Mouse (Mus musculus): Measurements from ENCODE around the gene Ubap2.

Ubap2 gene

DNA sequence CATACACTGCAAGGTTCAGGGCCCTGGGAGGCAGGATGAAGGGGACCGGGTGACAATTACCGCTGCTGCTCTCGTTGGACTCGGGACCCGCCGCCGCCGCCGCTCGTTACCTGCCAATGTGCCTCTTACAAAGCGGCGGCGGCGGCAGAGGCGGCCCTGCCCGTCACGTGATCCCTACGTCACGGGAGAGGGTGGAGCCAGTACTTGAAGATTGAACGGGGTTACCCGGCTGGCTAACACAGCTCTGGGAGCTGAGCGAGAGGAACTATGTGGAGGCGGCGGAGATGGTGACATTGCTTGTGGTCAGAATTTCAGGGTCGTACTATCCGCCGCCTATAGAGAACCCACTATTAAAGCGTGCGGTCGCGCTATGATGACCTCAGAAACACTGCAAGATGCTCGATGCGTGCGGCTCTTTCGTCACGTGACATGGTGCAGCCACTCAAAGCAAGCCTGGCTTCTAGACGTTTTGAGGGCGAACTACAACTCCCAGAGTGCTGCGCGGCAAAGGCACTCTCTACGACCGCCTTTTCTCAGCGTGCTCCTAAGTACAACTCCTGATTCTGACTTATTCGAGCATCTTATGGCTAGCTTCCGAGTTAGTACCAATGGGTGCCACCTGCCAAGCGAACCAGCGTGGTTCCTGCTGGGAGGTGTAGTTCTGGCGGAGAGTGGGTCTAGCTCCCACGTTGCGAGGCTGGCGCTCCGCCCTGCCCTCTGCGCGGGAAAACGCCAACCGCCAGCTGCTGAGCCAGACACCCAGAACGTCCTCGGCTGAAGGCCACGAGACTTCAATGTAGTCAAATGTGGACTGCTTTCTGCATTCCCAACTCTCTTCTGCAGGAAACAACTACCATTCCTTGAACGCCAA lies at the start of gene Ubap2:
TSS of gene Ubap2 (minus strand) at position 165 of the 871 bp plus-strand sequence.
- in situ Hi-C loops (cut with MboI), result no loop called here

- in situ Hi-C loops (cut with MboI), result no loop called here
These were observed 46.0 kb upstream of the Ubap2 start for GRCm38 (mm10) chr4:41320971-41321370.

GRCm38 (mm10) chr4:41318267-41318666 lies 43.3 kb upstream of the Ubap2 start:
- in situ Hi-C loops (cut with MboI), result no loop called here

- in situ Hi-C loops (cut with MboI), result no loop called here
These were observed 40.2 kb upstream of the Ubap2 start for GRCm38 (mm10) chr4:41315173-41315572.

GRCm38 (mm10) chr4:41314141-41315129 lies 39.5 kb upstream of the Ubap2 start, which contains the start of gene Dcaf12:
Gene Dcaf12, minus strand, starts transcription at chr4:41314889.
- in situ Hi-C loops (cut with MboI), result no loop called here

DNA sequence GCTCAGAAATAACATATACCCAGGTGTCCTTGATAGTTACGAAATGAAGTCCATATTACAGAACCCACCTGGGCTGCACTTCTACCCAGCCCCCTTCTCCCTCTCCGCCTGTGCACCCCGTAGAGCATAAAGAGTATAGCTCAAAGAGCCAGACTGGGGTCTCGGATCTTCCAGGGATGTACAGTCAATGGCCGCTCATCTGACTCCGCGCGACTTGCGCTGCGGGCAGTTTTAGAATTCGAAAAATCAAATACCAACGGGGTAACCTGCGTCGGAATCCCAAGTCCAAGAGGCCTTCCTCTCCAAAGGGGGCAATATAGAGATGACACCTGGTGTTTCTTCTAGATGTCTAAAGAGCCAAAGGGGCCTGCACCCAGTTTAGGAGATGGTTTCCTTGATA lies 38.8 kb upstream of the Ubap2 start:
- in situ Hi-C loops (cut with MboI), result no loop called here

DNA sequence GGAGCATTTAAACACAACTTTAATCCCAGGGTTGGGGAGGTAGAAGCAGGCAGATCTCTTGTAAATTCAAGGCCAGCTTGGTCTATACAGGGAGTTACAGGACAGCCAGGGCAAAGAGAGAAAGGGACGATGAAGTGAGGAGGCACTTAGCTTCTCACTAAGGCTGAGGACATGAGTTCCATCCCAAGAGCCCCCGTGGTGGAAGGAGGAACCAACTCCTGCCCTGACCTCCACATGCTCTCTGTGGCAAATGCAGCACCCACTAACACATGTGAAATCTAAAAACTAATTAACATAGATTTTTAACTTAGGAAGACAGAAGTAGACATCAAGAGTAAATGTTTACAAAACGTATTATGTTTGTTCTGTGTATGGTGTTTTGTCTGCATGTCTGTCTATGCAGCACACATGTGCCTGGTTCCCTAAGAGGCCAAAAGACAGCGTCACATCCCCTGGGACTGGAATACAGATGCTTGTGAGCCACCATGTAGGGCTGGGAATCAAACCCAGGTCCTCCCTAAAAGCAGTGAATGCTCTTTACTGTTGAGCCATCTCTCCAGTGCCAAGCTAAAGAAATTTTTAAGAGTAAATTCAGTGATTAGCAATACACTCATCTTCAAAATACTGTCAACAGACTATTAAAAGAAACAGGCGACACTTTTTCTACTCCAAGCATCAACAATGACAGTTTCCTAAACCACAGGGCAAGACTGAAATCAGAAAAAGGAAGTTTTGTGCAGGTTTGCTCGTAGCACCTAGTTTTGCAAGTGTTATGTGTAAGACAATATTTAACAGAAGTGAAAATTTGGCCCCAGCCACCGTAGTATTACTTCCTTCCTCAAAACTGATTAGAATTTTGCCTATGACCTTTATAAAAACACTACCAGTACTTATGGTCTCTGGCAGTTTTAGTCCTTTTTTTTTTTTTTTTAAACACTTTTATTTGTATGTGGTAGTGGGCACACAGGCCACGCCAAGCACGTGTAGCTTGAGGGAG lies 35.9 kb upstream of the Ubap2 start:
- in situ Hi-C loops (cut with MboI), result no loop called here

DNA sequence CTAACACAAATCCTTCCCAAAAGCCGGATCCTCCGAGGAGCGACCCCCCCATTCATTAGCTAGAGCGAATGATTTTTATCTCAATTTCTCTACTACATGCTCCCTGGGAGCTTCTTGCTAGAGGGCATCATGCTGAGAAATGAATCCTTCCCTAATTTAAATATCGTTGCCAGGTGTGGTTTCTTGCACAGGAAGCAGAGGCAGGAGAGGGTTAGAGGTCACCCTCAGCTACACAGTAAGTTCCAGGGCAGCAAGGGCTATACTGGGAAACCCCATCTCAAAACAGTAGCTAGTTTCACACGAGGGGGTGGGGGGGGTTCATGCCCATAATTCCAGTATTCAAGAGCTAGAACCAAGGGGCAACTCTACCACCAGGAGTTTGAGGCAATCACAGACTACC lies 32.5 kb upstream of the Ubap2 start:
- in situ Hi-C loops (cut with MboI), result no loop called here

DNA sequence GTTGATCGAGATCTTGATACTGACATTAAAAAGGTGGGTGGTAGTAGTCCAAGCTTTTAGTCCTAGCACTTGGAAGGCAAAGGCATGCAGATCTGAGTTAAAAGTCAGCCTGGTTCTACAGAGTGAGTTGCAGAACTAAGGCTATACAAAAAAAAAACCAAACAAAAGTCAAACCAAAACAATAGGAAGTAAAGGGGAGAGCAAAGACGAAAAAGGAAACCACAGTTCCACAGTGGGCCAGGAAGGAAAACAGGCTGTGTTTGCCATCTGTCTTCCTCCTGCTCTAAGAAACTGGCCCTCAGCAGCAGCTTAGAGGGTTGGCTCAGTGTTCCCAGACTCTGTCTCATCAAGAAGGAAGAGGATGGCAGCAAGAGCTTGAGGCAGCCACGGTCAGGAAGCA lies 29.4 kb upstream of the Ubap2 start:
- in situ Hi-C loops (cut with MboI), result no loop called here

GRCm38 (mm10) chr4:41303671-41304070 lies 28.7 kb upstream of the Ubap2 start:
- in situ Hi-C loops (cut with MboI), result no loop called here

GRCm38 (mm10) chr4:41298976-41299375 lies 24.0 kb upstream of the Ubap2 start:
- in situ Hi-C loops (cut with MboI), result no loop called here

DNA sequence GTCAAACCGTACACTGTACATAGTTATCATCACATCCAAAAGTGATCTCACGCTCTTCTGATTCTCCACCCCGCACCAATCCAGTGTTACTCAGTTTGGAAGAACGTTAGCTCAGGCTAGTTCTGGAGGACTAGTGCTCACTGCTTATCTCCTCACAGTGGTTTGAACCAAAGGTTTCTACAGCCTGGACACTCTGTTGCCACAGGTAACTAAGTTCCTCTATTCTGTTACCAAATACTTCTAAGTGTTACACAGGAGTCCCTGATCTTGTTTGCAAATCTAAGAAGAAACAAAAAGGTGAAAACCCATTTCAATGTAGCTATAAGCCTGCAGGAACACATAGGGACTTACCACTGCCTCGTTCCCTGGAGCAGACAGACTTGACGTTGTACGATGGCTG lies 21.0 kb upstream of the Ubap2 start:
- in situ Hi-C loops (cut with MboI), result no loop called here

GRCm38 (mm10) chr4:41295507-41295906 lies 20.6 kb upstream of the Ubap2 start:
- in situ Hi-C loops (cut with MboI), result no loop called here

DNA sequence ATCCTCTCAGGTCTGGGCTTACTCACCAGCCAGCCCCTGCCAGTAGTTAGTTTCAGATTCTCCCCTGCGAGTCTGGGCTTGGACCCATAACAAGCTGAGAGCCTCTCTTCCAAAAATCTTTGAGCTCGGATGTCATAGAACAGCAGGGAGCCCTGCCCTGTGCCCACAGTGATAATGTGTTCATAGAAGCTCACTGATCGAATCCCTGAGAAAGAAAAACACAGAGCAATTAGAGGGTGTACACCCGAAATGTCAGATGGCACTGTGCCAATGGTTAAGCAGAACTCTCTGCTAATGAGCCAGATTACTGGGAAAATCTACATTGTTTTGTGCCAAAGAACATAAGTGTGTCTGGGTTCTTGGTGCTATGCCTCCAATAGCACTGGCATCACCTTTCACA lies 19.0 kb upstream of the Ubap2 start:
- in situ Hi-C loops (cut with MboI), result no loop called here

- in situ Hi-C loops (cut with MboI), result no loop called here
These were observed 14.9 kb upstream of the Ubap2 start for GRCm38 (mm10) chr4:41289802-41290201.

DNA sequence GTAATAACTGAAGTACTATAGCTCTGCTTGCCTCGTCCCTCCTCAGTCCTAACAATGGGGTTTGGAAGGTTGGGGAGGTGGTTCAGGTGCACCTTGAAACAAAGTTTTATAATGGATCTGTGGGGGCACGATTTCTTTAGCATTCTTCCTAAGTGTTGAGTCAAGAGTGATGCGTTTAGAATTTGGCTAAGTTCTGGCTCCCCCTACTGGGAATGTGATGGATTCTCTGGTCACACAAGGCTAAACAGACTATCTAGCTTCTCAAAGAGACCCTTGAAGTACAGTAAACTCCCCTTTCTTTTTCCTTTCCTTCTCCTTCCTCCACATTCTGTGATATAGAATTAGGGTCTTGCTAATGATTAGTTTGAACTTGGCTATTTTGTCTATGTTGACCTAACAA lies 11.5 kb upstream of the Ubap2 start:
- in situ Hi-C loops (cut with MboI), result no loop called here

DNA sequence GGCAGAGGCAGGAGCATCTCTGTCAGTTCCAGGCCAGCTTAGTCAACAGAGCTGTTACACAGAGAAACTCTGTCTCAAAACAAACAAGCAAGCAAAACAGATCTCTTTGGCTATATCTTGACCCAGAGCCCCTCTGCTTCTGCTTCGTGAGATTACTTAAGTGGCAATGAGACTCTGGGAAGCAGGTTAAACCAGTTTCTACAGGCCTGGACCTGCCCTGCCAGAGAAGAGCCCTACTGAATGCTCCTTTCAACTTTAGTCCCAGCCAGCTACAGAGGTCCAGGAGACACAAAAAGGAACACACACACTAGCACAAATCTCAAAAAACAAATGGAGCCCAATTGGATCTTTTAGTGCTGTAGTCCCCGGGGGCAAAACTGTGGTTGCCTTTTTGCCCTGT lies 9.1 kb upstream of the Ubap2 start:
- in situ Hi-C loops (cut with MboI), result no loop called here

- in situ Hi-C loops (cut with MboI), result no loop called here
These were observed 983 bp upstream of the Ubap2 start for GRCm38 (mm10) chr4:41275927-41276326.

- in situ Hi-C loops (cut with MboI), result no loop called here
These were observed 466 bp downstream of the Ubap2 start for GRCm38 (mm10) chr4:41274377-41274979.

DNA sequence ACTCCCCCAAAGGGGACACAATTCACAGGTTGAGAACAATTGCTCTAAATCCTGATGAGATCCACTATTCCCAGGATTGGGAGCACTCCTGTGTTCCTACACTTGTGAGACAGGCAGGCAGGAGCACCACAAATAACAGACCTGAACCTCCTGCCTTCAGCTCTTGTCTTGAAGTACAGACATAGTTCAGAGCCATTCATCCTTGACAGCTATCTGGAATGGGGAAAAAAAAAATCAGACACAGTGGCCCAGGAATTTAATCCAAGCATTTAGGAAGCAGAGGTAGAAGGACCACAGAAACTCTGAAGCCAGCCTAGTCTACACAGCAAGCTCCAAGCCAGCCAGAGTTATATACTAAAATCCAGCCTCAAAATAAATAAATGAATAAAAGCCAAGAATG lies 6.8 kb downstream of the Ubap2 start:
- in situ Hi-C loops (cut with MboI), result no loop called here

DNA sequence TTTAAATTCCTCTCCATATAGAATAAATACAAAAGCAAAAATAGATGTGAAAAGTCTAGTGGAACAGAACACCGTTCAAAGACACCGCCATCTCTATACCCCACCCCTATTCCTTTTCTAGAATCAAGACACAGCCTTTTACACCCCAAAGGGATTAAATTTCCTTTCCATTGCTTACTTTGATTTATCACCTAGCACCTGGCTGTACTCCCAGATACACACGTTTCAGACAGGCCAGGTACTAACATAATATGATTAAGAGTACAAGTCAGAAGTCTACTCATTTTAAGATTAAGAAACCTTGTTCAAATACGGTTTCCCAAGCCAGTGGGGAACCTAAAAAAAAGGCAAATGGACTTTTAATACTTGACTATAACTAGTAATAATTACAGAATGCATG lies 8.6 kb downstream of the Ubap2 start:
- in situ Hi-C loops (cut with MboI), result no loop called here
